Mouse (Mus musculus) liver, embryonic 12.5 days (tissue): Measurements from ENCODE around the gene Pgls. TPM values are rescaled to one million over a fixed set of nuclear protein-coding genes. Genes with fewer than 3 reads are reported as not detected.

Source experiments
- ATAC-seq: fragments of 200-750 bp; cut with Nextera tagmentation; 2 replicates; pipeline ENCODE4 v1.8.0; 2017; ENCODE audit warnings: moderate number of reproducible peaks, mild to moderate bottlenecking, moderate library complexity
- H3K27ac ChIP-seq: fragments of 300-500 bp; sonication (generic); 2 replicates; pipeline ENCODE4 v1.5.1; 2016; ENCODE audit warnings: mild to moderate bottlenecking
- H3K27me3 ChIP-seq: fragments of 300-500 bp; sonication (generic); replicated peaks from 2 replicates; pipeline ENCODE4 v1.6.1; 2016; ENCODE audit warnings: mild to moderate bottlenecking, moderate library complexity
- H3K36me3 ChIP-seq: fragments of 300-500 bp; sonication (generic); 2 replicates; pipeline ENCODE4 v1.6.1; 2016; ENCODE audit warnings: mild to moderate bottlenecking, moderate library complexity
- H3K4me1 ChIP-seq: fragments of 300-500 bp; sonication (generic); 2 replicates; pipeline ENCODE4 v1.6.1; 2016
- H3K4me2 ChIP-seq: fragments of 300-500 bp; sonication (generic); 2 replicates; pipeline ENCODE4 v1.6.1; 2016; ENCODE audit warnings: mild to moderate bottlenecking, moderate library complexity
- H3K4me3 ChIP-seq: fragments of 300-500 bp; sonication (generic); 2 replicates; pipeline ENCODE4 v1.5.1; 2016; ENCODE audit warnings: mild to moderate bottlenecking, moderate library complexity
- H3K9ac ChIP-seq: fragments of 300-500 bp; sonication (generic); 2 replicates; pipeline ENCODE4 v1.6.1; 2016; ENCODE audit warnings: mild to moderate bottlenecking, moderate library complexity
- H3K9me3 ChIP-seq: fragments of 300-500 bp; sonication (generic); replicated peaks from 2 replicates; pipeline ENCODE4 v1.6.1; 2016; ENCODE audit warnings: mild to moderate bottlenecking, moderate library complexity
- WGBS: fragments of 180-500 bp; shearing (Covaris S2); methylation state at CpG from one replicate; pipeline ENCODE4 v1.1.7; 2016; ENCODE audit not compliant: insufficient replicate concordance; 5-methylcytosine and 5-hydroxymethylcytosine counted together
- polyA plus RNA-seq: library from polyadenylated mRNA; unstranded; fragments of >200 nt; fragmentation: Nextera tagmentation; extraction: Ambion mirVana; gene quantifications from 2 replicates; pipeline ENCODE4 v1.2.1, GENCODE M21; 2016

The Pgls gene
- 138 and 144 TPM in 2 replicates for polyA plus RNA-seq

GRCm38 (mm10) chr8:71591471-71592373 lies at the start of gene Pgls:
Gene Pgls, plus strand, starts transcription at chr8:71592176.
- ATAC-seq = peak; percentile 88

GRCm38 (mm10) chr8:71542632-71543343 lies 49.2 kb upstream of the Pgls start, which contains the start of gene Mvb12a:
Gene Mvb12a, plus strand, starts transcription at chr8:71542922.
- peak; percentile 87 for ATAC-seq
- Histone ChIP-seq H3K36me3 (peaks cover 27% of the 10 kb centered on the region), H3K4me1 (peaks cover 23% of the 10 kb centered on the region), H3K4me2 (peak within 1 kb of the TSS; percentile 96), H3K27me3 (peaks cover 4% of the 10 kb centered on the region; the same call in 1 of the 2 replicates), H3K4me3 (peak within 1 kb of the TSS; percentile 76), H3K9me3 (no peaks in the 10 kb centered on the region), H3K27ac (peak within 1 kb of the TSS; percentile 59), H3K9ac (peak within 1 kb of the TSS; percentile 73)
- under 1% methylated on average over 55 of the region's 55 CpGs for WGBS

More at GRCm38 (mm10) chr8:71591471-71592373, at the start of gene Pgls:
- under 1% methylated on average over 69 of the region's 71 CpGs for WGBS
- no peaks in the 10 kb centered on the region for H3K27me3 ChIP-seq
- peaks cover 13% of the 10 kb centered on the region for H3K36me3 ChIP-seq
- H3K4me1 ChIP-seq = peaks cover 55% of the 10 kb centered on the region
- H3K9ac ChIP-seq = peak within 1 kb of the TSS; percentile 94
- H3K4me2 ChIP-seq = peak within 1 kb of the TSS; percentile 93
- H3K9me3 ChIP-seq = no peaks in the 10 kb centered on the region
- peak within 1 kb of the TSS; percentile 81 for H3K4me3 ChIP-seq
- H3K27ac ChIP-seq = peak within 1 kb of the TSS; percentile 97

GRCm38 (mm10) chr8:71543755-71544154 lies 48.2 kb upstream of the Pgls start:
- H3K36me3 ChIP-seq = peaks cover 36% of the 10 kb centered on the region
- WGBS = 82% methylated on average over 9 of the region's 9 CpGs
- peaks cover 4% of the 10 kb centered on the region; the same call in 1 of the 2 replicates for H3K27me3 ChIP-seq
- no peaks in the 10 kb centered on the region for H3K9me3 ChIP-seq
- peak overlapping the region; percentile 73 for H3K9ac ChIP-seq
- peak overlapping the region; percentile 76 for H3K4me3 ChIP-seq
- no peak for ATAC-seq
- H3K27ac ChIP-seq = no peak overlapping the region
- H3K4me2 ChIP-seq = peak overlapping the region; percentile 96
- H3K4me1 ChIP-seq = peaks cover 16% of the 10 kb centered on the region

GRCm38 (mm10) chr8:71545053-71545452 lies 46.9 kb upstream of the Pgls start:
- H3K4me2 ChIP-seq = no peak overlapping the region
- H3K4me1 ChIP-seq = peaks cover 16% of the 10 kb centered on the region
- ATAC-seq = no peak
- peaks cover 4% of the 10 kb centered on the region; the same call in 1 of the 2 replicates for H3K27me3 ChIP-seq
- peaks cover 37% of the 10 kb centered on the region for H3K36me3 ChIP-seq
- no peak overlapping the region for H3K9ac ChIP-seq
- no peak overlapping the region for H3K27ac ChIP-seq
- H3K9me3 ChIP-seq = no peaks in the 10 kb centered on the region
- WGBS = 80% methylated on average over 11 of the region's 11 CpGs
- no peak overlapping the region for H3K4me3 ChIP-seq

GRCm38 (mm10) chr8:71547590-71547989 lies 44.4 kb upstream of the Pgls start:
- Histone ChIP-seq H3K27me3 (no peaks in the 10 kb centered on the region), H3K9me3 (no peaks in the 10 kb centered on the region), H3K27ac (no peak overlapping the region), H3K4me2 (no peak overlapping the region), H3K4me1 (peaks cover 12% of the 10 kb centered on the region), H3K9ac (no peak overlapping the region), H3K4me3 (no peak overlapping the region), H3K36me3 (peaks cover 37% of the 10 kb centered on the region)
- 70% methylated on average over 7 of the region's 7 CpGs for WGBS
- ATAC-seq = no peak

- Histone ChIP-seq H3K4me1 (peaks cover 23% of the 10 kb centered on the region), H3K4me2 (no peak overlapping the region), H3K27me3 (0 out of 2 replicates have a peak, but pooled peaks cover 5% of the 10 kb centered on the region), H3K4me3 (no peak overlapping the region), H3K27ac (no peak overlapping the region), H3K9me3 (no peaks in the 10 kb centered on the region), H3K9ac (no peak overlapping the region), H3K36me3 (peaks cover 28% of the 10 kb centered on the region)
- 68% methylated on average over 7 of the region's 7 CpGs for WGBS
- no peak for ATAC-seq
These were observed 41.2 kb upstream of the Pgls start for GRCm38 (mm10) chr8:71550754-71551153.

GRCm38 (mm10) chr8:71552770-71553169 lies 39.2 kb upstream of the Pgls start:
- no peak for ATAC-seq
- H3K27me3 ChIP-seq = peaks cover 24% of the 10 kb centered on the region

GRCm38 (mm10) chr8:71554001-71554400 lies 38.0 kb upstream of the Pgls start:
- H3K4me2 ChIP-seq = no peak overlapping the region
- H3K4me3 ChIP-seq = no peak overlapping the region
- H3K9ac ChIP-seq = no peak overlapping the region
- no peak for ATAC-seq
- H3K27me3 ChIP-seq = peaks cover 36% of the 10 kb centered on the region
- H3K4me1 ChIP-seq = peaks cover 38% of the 10 kb centered on the region
- no peaks in the 10 kb centered on the region for H3K9me3 ChIP-seq
- H3K36me3 ChIP-seq = no peaks in the 10 kb centered on the region
- WGBS = 56% methylated on average over 6 of the region's 6 CpGs
- H3K27ac ChIP-seq = no peak overlapping the region

More at GRCm38 (mm10) chr8:71552770-71553169, 39.2 kb upstream of the Pgls start:
- Histone ChIP-seq H3K27ac (no peak overlapping the region), H3K9ac (no peak overlapping the region), H3K4me1 (peaks cover 25% of the 10 kb centered on the region), H3K9me3 (no peaks in the 10 kb centered on the region), H3K36me3 (peaks cover 10% of the 10 kb centered on the region), H3K4me3 (no peak overlapping the region), H3K4me2 (no peak overlapping the region)
- WGBS = 64% methylated on average over 6 of the region's 6 CpGs

GRCm38 (mm10) chr8:71554644-71555043 lies 37.3 kb upstream of the Pgls start:
- ATAC-seq = no peak
- no peak overlapping the region for H3K9ac ChIP-seq
- H3K9me3 ChIP-seq = no peaks in the 10 kb centered on the region
- H3K27ac ChIP-seq = 0 out of 2 replicates have a peak overlapping the region, but pooled peaks have one; percentile 18
- WGBS = 68% methylated on average over 2 of the region's 2 CpGs
- peaks cover 43% of the 10 kb centered on the region for H3K27me3 ChIP-seq
- no peak overlapping the region for H3K4me3 ChIP-seq
- H3K4me2 ChIP-seq = no peak overlapping the region
- H3K4me1 ChIP-seq = peaks cover 44% of the 10 kb centered on the region
- no peaks in the 10 kb centered on the region for H3K36me3 ChIP-seq

GRCm38 (mm10) chr8:71558071-71558957 lies 33.7 kb upstream of the Pgls start, which contains the start of gene Tmem221:
Gene Tmem221, minus strand, starts transcription at chr8:71558871.
- peak within 1 kb of the TSS; percentile 93 for H3K4me2 ChIP-seq
- no peaks in the 10 kb centered on the region for H3K36me3 ChIP-seq
- H3K27me3 ChIP-seq = peaks cover 65% of the 10 kb centered on the region
- peak; percentile 19; the same call in 1 of the 2 replicates for ATAC-seq
- no peaks in the 10 kb centered on the region for H3K9me3 ChIP-seq
- peak within 1 kb of the TSS; percentile 83 for H3K27ac ChIP-seq
- peaks cover 78% of the 10 kb centered on the region for H3K4me1 ChIP-seq
- WGBS = 8% methylated on average over 70 of the region's 70 CpGs
- peak within 1 kb of the TSS; percentile 68 for H3K9ac ChIP-seq
- peak within 1 kb of the TSS; percentile 63 for H3K4me3 ChIP-seq
